Mouse (Mus musculus) C2C12 (cell line): Measurements from ENCODE around the gene Cldn4.

Source experiments
- CEBPB ChIP-seq: IDR thresholded peaks from one replicate; pipeline ENCODE4 v1.6.1; 2011; ENCODE audit warnings: low read depth, mild to moderate bottlenecking, control low read depth, moderate library complexity
- CTCF ChIP-seq: IDR thresholded peaks from one replicate; pipeline ENCODE4 v1.5.1; 2011; ENCODE audit not compliant: control insufficient read depth, insufficient read depth, insufficient read length
- MAX ChIP-seq: IDR thresholded peaks from one replicate; pipeline ENCODE4 v1.6.1; 2011; ENCODE audit warnings: mild to moderate bottlenecking, control low read depth
- MYOD1 ChIP-seq: IDR thresholded peaks from one replicate; pipeline ENCODE4 v1.6.1; 2011; ENCODE audit warnings: low read depth; ENCODE audit not compliant: control insufficient read depth, insufficient read length
- MYOG ChIP-seq: IDR thresholded peaks from one replicate; pipeline ENCODE4 v1.6.1; 2011; ENCODE audit not compliant: control insufficient read depth, insufficient read length; ENCODE audit errors: extremely low read depth
- USF1 ChIP-seq: IDR thresholded peaks from one replicate; pipeline ENCODE4 v1.6.1; 2011; ENCODE audit warnings: low read depth, mild to moderate bottlenecking, control low read depth, moderate library complexity

DNA sequence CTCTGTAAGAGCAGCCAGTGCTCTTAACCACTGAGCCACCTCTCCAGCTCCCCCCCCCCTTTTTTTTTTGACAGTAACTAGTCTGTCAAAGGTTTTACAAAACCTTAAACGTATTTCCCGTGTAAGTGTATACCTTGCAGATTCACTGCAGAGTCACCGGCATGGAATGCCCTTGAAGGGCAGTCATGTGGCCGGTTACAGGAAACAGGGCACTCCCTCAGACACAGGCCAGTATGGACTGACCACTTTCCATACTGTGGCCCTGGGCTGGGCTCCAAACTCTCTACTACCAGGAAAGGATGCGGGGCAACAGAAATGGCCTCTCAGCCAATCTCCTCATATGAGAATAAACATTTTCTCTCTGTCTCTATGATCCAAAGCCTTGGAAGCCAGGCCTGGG lies 8.8 kb upstream of the Cldn4 start:
- no peak for TF ChIP-seq CTCF
- TF ChIP-seq MYOD1 = no peak
- TF ChIP-seq MYOG = no peak
- TF ChIP-seq MAX = no peak
- TF ChIP-seq USF1 = peak; percentile 67
- TF ChIP-seq CEBPB = no peak
